Comparison of ENCODE assay signal across 7 mouse cellular contexts in genomic region chr5:33723019-33723640, GRCm38 (mm10). TPM values are rescaled to one million over a fixed set of nuclear protein-coding genes. Genes with fewer than 3 reads are reported as not detected.
A peak's percentile ranks its signal among the peaks of the same experiment; 100 is the strongest.
DNase-seq lines count a peak whose midpoint lies in the region; ATAC-seq and TF ChIP-seq lines count a peak whose summit lies in the region.

No protein-coding gene starts in this region.

- peak overlapping the region; percentile 98 for H3K4me2 ChIP-seq in forebrain, embryonic 16.5 days (ENCODE audit: low read length)
- peak overlapping the region; percentile 91 for H3K4me2 ChIP-seq in midbrain, embryonic 15.5 days

- peaks cover 31% of the 10 kb centered on the region for H3K4me1 ChIP-seq in E14TG2a.4 (replicated peaks; ENCODE audit: low read depth, low read length)
- peaks cover 45% of the 10 kb centered on the region for H3K4me1 ChIP-seq in forebrain, embryonic 16.5 days (replicated peaks; ENCODE audit: control insufficient read depth, insufficient read depth, low read length)
- H3K4me1 ChIP-seq in midbrain, embryonic 15.5 days, result peaks cover 34% of the 10 kb centered on the region

- no peaks in the 10 kb centered on the region for H3K9me3 ChIP-seq in E14TG2a.4 (ENCODE audit: low read length)
- no peaks in the 10 kb centered on the region for H3K9me3 ChIP-seq in forebrain, embryonic 16.5 days (ENCODE audit: control insufficient read depth, low read length)
- H3K9me3 ChIP-seq in midbrain, embryonic 15.5 days, result no peaks in the 10 kb centered on the region

- ATAC-seq in forebrain, embryonic 16.5 days, result peak; percentile 13
- peak; percentile 40 for ATAC-seq in midbrain, embryonic 15.5 days (replicated peaks)

- WGBS in forebrain, embryonic 16.5 days, result under 1% methylated on average over 61 of the region's 61 CpGs
- under 1% methylated on average over 61 of the region's 61 CpGs for WGBS in midbrain, embryonic 15.5 days

- peak overlapping the region; percentile 78 for H3K4me3 ChIP-seq in E14TG2a.4 (replicated peaks; ENCODE audit: low read length)
- H3K4me3 ChIP-seq in forebrain, embryonic 16.5 days (replicated peaks; ENCODE audit: low read length), result peak overlapping the region; percentile 73
- H3K4me3 ChIP-seq in midbrain, embryonic 15.5 days, result peak overlapping the region; percentile 51

- peak overlapping the region; percentile 53 for H3K27ac ChIP-seq in forebrain, embryonic 16.5 days (ENCODE audit: low read length)
- H3K27ac ChIP-seq in midbrain, embryonic 15.5 days, result no peak overlapping the region; the same call in none of the 2 replicates

- intact Hi-C loops in left cerebral cortex, postnatal 14 days (cut with DNase I), result no loop called here

- no peaks in the 10 kb centered on the region for H3K36me3 ChIP-seq in E14TG2a.4 (ENCODE audit: insufficient read depth, low read length)
- no peaks in the 10 kb centered on the region for H3K36me3 ChIP-seq in forebrain, embryonic 16.5 days (ENCODE audit: control insufficient read depth, insufficient read depth)
- no peaks in the 10 kb centered on the region for H3K36me3 ChIP-seq in midbrain, embryonic 15.5 days (replicated peaks)

- TF ChIP-seq CTCF in E14TG2a.4 (conservative IDR thresholded peaks at IDR 0.05; ENCODE audit: low read length), result no peak

- H3K27me3 ChIP-seq in E14TG2a.4 (ENCODE audit: insufficient read depth, low read length), result peaks cover 99% of the 10 kb centered on the region
- H3K27me3 ChIP-seq in forebrain, embryonic 16.5 days (replicated peaks; ENCODE audit: control insufficient read depth, insufficient read depth, low read length), result no peaks in the 10 kb centered on the region
- H3K27me3 ChIP-seq in midbrain, embryonic 15.5 days (replicated peaks), result peaks cover 45% of the 10 kb centered on the region

- peak overlapping the region; percentile 89 for H3K9ac ChIP-seq in forebrain, embryonic 16.5 days (replicated peaks; ENCODE audit: low read depth, low read length)
- H3K9ac ChIP-seq in midbrain, embryonic 15.5 days, result peak overlapping the region; percentile 50

- peak; percentile 13 to 24 for DNase-seq in B cell, adult 2 months
- peak; percentile 44 to 68 for DNase-seq in kidney, postnatal 25 days
- no peak for DNase-seq in T-cell, adult 2 months (ENCODE audit: low spot score)
- DNase-seq in left cerebral cortex, postnatal 14 days (ENCODE audit: low spot score in 2 of 2), result no peak

RNA-seq across cellular contexts. Expression of gene Fgfr3, which starts 1.7 kb away (rescaled TPM):
- 29.9 and 33.0 TPM in 2 replicates for polyA plus RNA-seq in forebrain, embryonic 16.5 days (2015; fragmentation: Nextera tagmentation; extraction: Ambion mirVana)
- 20.9 and 21.4 TPM in 2 replicates for polyA plus RNA-seq in midbrain, embryonic 15.5 days (2015; fragmentation: Nextera tagmentation; extraction: Ambion mirVana)
- total RNA-seq in left cerebral cortex, postnatal 14 days (2021), result 100 to 1,000 TPM; 109 to 111 TPM

RNA-seq across cellular contexts. Expression of gene Letm1, which starts 59.5 kb away (rescaled TPM):
- 66.9 and 68.1 TPM in 2 replicates for polyA plus RNA-seq in forebrain, embryonic 16.5 days (2015; fragmentation: Nextera tagmentation; extraction: Ambion mirVana)
- polyA plus RNA-seq in midbrain, embryonic 15.5 days (2015; fragmentation: Nextera tagmentation; extraction: Ambion mirVana), result 75.4 and 75.9 TPM in 2 replicates
- total RNA-seq in left cerebral cortex, postnatal 14 days (2021), result 100 to 1,000 TPM; 104 to 111 TPM

Comparison
In these comparisons a context has a peak if more than half of its experiments do, and no peak if none do; other contexts are left out.
1. DNase-seq: peak in B cell, adult 2 months (2 of 2) and kidney, postnatal 25 days (2 of 2); none in T-cell, adult 2 months (single experiment) and left cerebral cortex, postnatal 14 days (0 of 2).
2. Peak in every context shown above with its lines, with median percentiles within 50 percentile points of each other: H3K4me3 ChIP-seq.